Mouse (Mus musculus) adrenal gland, adult (tissue): ENCODE data around the gene Afap1.

Experiments
- DNase-seq, 2 experiments: peaks; one replicate each; pipeline ENCODE4 v3.0.0; 2022 to 2023; ENCODE audit warnings: low spot score in 1 of 2; ENCODE audit not compliant: inconsistent age in 2 of 2

The Afap1 gene

GRCm38 (mm10) chr5:35971841-35972578, 78.9 kb downstream of the Afap1 start:
- peak; percentile 66 to 88 for DNase-seq

GRCm38 (mm10) chr5:35972739-35973138, 79.6 kb downstream of the Afap1 start:
- no peak for DNase-seq

DNA sequence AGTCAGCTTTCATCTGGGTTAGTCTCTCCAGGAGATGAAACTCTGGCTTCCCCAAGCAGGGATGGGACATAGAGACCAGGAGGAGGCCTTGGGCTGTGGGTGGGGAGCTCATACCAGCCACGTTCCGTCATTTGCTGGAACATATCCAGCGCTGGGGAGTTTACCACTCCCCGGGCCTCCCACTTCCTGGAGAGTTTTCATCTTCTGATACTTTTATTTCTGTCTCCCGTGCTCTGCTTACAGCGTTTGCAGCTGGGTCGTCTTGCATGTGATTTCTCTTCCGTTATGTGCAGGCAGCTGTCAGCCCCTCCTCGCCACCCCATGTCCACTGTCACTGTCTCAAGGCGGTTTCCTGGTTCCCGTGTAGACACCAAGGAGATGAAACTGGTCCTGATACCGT, 80.7 kb downstream of the Afap1 start:
- peak; percentile 86 to 91 for DNase-seq

DNA sequence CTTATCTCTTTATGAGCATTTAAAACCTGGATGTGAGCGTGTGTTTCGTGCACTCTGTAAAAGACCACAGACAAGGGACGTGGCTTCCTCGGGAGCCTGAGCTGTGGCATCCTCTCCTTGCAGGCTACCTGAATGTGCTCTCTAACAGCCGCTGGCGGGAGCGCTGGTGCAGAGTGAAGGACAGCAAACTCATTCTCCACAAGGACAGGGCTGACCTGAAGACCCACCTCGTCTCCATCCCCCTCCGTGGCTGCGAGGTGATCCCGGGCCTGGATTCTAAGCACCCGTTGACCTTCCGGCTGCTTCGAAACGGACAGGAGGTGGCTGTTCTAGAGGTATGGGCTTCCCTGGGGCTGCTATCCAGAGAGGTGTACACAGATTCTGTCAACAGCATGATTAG, 81.1 kb downstream of the Afap1 start:
- DNase-seq: peak in 1 of 2 experiments; percentile 13

DNA sequence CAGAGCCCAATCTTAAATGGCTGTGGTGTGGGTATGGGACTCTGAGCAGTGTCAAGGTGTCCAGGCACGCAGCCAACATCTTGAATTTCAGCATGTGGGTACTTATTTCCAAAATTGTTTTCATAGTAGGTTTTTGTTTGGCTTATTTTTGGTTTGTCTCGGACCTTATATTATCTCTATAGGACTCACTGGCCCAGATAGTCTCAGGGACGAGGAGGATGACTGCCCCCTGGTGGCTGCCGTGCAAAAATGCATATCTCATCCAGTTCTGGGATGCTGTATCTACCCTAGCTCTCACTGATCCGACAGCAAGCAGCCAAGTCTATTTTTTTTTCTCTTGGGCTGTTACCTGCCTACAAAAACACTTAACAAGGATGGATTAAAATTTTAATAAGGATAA, 82.6 kb downstream of the Afap1 start:
- DNase-seq: peak; percentile 66 to 84

- no peak for DNase-seq
These were observed 87.4 kb downstream of the Afap1 start for GRCm38 (mm10) chr5:35980542-35980941.

DNA sequence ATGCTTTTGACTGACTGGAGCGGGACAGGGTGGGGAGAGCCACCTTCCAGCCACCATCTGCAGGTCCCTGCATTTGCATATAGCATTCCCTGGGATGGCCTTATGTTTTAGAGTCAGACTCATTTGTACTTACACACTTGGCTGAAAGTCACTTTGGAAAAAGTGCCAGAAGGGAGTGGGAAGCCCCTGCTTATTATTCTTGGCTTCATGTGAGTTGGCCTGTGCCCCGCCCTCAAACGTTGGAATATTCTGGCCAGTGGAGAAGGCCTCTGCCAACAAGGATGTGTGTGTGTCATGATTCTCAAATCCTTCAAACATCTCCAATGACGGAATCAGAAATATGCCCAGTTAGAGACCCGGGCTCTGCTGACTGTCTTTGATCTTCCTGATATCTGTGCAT, 88.2 kb downstream of the Afap1 start:
- no peak for DNase-seq

DNA sequence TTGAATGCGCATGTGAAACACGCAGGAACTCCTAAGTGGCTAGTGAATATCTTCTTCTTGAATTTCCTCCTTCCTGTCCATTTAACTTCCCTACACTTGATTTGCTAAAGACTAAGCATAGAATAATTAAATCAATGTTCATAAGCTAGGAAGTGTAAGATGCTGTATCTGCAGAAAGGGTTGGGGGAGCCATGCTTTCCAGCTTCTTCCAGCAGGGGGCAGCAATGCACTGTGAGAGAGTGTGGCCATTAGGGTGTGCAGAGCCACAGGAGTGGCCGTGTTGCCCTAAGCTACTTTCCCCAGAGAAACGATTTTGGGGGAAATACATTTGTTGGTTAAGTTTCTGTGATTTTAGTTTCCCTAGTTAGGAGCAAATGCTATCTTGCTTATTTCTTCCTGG, 88.9 kb downstream of the Afap1 start:
- peak; percentile 65 to 91 for DNase-seq

DNA sequence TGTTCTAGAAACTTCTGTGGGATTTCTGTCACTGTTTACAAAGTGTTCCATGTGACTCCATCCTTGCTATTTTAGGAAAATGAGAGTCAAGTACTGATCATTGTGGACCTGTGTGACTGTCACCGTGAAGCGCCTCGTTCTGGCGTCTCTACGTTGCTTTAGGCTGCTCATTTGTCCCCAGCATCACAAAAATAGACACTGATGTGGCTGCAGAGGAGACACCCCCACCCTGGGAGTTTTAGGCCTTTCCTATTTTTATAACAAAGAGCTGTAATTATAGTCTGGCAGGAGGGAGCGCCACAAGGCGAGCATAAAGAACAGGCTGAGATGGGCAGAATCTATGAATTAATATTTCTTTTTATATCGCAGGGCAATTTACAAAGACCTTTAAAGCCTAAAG, 92.5 kb downstream of the Afap1 start:
- DNase-seq: no peak

GRCm38 (mm10) chr5:35988085-35988484, 95.0 kb downstream of the Afap1 start:
- no peak for DNase-seq

DNA sequence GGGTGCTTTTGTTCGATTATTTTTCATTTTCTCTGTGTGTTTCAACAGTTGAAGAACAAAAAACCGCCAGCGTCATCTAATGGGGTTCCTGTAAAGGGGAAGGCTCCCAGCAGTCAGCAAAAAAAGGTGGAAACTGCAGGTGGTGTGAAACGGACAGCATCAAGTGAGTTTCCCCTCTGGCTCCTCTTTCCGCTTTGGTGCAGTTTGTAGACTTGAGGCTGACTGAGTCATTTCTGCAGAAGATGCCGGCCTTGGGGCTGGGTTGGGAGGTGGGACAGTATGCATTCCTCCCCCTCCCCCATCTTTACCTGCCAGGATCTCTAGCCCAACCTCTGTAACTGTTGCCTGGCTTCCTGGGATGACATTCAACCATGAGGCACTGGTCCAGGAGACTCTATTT, 96.4 kb downstream of the Afap1 start:
- no peak for DNase-seq

DNA sequence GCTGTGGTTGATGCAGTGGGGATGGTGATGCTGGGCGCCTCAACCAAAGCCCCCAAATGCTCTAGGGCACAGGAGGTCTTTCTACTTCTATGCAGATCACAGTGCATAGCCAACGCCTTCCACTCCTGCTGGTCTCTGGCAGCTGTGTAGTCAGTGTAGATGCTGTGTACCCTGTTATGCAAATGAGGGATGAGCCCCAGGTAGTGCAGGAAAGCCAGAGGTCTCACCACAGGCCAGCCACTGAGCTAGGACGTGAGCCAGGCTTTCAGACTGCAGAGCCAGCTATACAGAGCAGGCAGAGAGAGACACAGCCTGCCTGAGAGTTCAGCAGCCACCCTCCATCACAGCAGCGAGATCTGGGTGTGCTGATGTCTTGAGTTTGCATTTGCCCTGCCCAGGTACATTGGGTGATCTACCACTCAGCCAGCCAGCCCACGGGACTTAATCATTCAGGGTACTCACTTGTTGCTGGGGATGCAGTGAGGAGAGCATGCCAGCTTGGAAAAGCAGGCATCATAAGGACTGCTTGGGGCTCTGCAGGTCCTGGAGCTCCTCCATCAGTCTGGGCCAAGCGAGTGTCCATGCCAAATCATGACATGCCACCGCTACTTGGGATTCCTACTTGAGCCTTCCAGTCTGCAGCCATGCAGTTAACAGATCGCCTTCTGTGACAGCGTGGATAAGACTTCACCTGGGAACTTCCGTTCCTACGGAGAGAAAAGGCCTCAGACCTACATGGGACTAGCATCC, 97.0 kb downstream of the Afap1 start:
- no peak for DNase-seq

DNA sequence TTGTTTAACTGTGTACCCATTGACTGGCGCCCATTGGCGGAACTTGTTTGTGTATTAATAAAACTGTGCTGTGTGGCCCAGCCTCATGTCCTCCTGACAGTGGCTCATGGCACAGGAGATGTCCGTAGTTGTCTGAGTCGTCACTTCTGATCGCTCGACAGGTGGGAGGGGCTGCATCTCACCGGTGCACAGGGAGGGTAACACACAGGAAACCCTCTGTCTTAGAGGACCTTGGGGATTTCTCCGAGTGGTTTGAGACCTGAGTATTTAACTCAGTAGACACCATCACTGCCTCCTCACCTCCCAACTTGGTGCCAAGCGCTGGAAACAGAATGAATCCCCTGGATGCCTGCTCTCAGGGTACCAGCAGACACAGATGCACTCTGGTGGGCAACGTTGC, 110.7 kb downstream of the Afap1 start:
- DNase-seq: no peak

DNA sequence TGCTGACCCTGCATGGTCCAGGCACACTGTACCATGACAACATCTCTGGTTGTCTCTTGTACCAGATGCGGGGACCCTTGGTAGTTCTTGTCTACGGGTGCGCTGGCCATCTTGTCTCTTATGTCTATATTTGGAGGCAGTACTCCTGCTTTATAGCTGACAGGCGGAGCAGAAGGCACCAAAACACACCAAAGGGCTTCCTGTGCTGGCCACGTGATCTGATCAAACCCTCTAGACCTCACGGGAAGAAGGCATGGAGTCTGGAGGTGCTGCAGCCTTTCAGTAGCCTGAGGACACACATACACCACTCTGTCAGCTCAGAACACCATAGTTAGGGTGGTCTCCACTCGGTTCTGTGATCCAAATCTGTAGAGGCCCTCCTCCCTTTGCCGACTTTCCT, 113.0 kb downstream of the Afap1 start:
- no peak for DNase-seq

DNA sequence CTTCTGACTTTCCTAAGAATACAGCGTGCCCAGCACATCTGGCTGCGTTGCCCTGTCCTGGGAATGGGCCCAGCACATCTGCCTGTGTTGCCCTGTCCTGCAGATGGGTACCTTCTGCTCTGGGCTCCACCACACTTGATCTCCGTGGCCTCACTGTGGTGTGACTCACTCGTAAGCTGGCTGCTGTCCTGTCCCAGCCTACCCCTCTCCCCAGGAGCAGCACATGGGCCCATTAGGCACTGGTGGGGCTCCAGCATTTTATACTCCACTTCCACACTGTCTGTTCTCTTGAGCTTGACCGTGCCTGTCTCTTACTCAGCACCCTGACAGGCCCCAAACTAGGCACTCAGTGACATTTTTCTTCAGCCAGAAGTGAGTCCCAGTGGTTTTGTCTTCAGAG, 113.5 kb downstream of the Afap1 start:
- peak in 1 of 2 experiments; percentile 32 for DNase-seq

- no peak for DNase-seq
These were observed 114.5 kb downstream of the Afap1 start for GRCm38 (mm10) chr5:36007649-36008048.

DNA sequence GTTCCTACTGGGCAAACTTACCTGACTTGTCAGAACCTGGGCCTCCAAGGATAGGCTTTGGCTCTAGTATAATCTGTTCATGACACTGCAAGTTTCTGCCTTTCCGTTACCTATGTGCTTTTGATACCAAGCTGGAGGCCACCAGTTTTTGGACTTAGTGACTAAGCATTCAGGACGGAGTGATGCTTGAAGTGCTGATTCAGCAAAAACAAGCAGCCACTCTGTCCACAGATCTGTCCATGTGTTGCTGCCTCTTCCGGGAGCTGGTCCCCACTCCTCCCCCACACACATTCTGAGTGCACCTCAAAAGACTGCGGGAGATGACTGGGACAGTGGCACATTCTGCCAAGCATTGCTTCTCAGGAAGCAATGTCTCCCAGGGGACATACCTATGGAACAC, 116.3 kb downstream of the Afap1 start:
- DNase-seq: no peak

DNA sequence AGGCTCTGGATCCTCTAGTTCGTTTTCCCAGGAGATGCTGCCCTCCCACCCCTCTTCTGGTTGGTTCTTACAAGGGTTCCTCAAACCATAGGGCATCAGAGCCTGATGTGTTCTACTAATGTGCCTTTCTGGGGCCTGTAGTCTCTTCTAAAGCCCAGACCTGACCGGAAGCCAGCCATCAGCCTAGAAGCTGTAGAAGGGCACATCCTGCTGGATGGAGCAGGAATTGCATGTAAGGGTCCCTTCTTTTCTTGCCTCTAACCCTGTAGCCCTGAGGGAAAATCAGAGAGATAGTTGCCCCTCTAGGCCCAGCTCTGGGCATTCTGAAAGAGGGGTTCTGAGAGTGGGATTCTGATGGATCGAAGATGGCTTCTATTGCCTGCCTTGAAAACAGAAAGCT, 125.2 kb downstream of the Afap1 start:
- no peak for DNase-seq

DNA sequence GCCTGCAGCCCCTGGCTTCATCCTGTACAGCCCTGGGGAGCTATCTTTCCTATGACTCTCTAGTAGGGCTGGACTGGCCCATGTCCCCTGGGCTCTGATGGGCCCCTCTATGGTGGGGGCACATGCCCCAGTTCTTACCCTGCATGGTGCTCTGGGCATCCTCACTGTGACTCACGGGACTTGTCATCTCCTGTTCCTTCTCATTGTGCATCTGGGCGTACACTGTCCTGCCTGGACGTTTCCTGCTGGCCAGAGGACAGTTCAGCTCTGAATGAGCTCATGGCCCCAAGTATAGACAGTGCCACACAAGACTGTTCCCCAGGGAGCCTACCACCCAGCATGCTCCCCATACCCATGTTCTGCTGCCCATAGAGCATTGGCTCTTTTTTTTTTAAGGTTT, 128.0 kb downstream of the Afap1 start:
- DNase-seq: no peak

DNA sequence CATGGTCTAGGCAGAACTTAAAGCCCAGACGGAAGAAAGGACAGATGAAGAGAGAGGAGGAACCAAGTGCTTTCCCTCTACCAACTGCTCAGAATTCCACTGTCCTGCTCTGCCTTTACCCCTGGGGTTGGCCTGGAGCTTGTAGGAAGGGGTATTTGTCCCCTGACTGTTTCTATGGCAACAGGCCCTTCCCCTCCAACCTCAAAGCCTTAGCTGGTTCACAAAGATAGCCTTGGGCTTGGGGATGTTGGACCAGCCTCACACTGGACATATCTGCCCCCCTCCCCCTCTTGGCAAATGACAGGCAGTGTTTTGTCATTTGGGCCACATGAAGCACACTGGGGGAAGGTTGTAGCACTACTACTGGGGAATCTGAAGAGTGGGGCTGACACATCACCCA, 129.2 kb downstream of the Afap1 start:
- DNase-seq: no peak

DNA sequence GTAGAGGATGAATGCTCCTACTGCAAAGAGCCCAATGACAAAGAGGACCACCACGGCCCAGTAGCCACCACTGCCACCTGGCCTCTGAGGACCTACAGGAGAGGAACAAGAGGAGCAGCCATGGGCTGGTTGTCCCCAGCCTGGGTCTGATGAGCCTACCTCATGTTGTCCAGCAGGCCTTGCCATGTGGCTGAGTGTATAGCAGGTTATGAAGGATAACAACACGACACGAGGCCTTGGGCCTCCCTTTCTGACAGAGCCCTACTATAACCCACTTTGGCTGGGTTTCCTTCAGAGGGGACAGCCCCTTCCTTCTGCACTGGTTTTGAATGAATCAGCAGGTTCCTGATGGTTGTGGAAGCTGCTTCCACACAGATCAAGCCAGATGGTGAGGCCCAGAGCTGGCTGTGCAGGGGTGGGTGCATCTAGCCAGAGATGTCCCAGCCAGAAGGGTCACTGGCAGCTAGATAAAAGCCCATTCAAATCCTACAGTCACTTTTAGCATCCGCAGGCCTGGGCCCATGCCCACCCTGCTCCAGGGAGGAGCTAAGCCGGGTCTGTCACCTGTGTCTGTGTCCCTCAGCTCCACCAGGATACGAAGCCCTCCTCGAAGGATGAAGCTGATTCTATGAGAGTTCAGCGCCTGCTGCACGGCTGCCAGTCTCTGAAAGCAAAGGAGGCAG, 131.0 kb downstream of the Afap1 start:
- DNase-seq: no peak

DNA sequence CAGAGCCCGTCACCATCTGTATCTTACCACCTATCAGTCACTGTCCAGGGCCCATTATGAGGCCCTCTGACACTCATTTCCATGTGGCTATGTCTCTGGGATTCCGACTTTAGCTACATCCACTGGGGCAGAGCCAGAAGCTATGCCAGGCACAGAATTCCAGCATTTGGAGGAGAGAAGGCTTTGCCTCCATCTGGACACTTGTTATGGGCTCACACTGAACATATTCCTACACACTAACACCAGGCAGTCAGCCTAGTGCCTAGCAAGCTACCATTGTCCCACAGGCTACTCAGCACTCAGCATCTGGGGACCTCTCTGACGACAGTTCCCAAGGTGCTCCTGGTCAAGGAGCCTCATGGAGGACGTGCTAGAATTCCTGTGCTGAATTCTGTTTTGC, 132.0 kb downstream of the Afap1 start:
- DNase-seq: no peak
